14 mouse cellular contexts compared by ENCODE assay signal in genomic region chr1:129411584-129411983, GRCm38 (mm10).
"Had no signal": no experiment of that assay in that cellular context is flagged by ENCODE, and none has a peak within 500 bp of the region (broad histone marks: within the 10 kb centered on the region; RNA-seq: fewer than 3 reads in every experiment).

No protein-coding gene starts in this region.

- ATAC-seq: midbrain, embryonic 16.5 days had no signal

- DNase-seq: lung, adult 18-20 months; lung, embryonic 14.5 days; lung, postnatal 10 days; lung, postnatal 4 days; midbrain, embryonic 14.5 days; retina, postnatal 1 day; right cerebral cortex, adult 18-20 months; right cerebral cortex, postnatal 25 days; right cerebral cortex, postnatal 4 days; spleen, adult 18-20 months; thymus, adult 18-20 months; thymus, postnatal 14 days; thymus, postnatal 36 days had no signal
